Mouse (Mus musculus) G1E (cell line): ENCODE results near the gene Col6a4.

Experiments
- CTCF ChIP-seq: IDR thresholded peaks from 2 replicates; pipeline ENCODE4 v1.5.1; 2012; ENCODE audit warnings: low read depth, low read length, inconsistent platforms, mixed read lengths
- GATA1 ChIP-seq: IDR thresholded peaks from 2 replicates; pipeline ENCODE4 v1.6.1; 2012; ENCODE audit warnings: borderline replicate concordance, low read length, inconsistent platforms, mixed read lengths

GRCm38 (mm10) chr9:106139763-106140162 is 43.2 kb upstream of the Col6a4 start:
- TF ChIP-seq CTCF (no peak), GATA1 (no peak)
